Mouse (Mus musculus): ENCODE measurements around the gene Tbc1d10a.

The Tbc1d10a gene

GRCm38 (mm10) chr11:4217914-4218629 lies 31.5 kb downstream of the Tbc1d10a start, which contains the start of gene Castor1:
TSS of gene Castor1 (plus strand) at chr11:4218225.
- DNase-seq = peak; percentile 97

- DNase-seq = no peak
Observed at GRCm38 (mm10) chr11:4218637-4219036, 32.0 kb downstream of the Tbc1d10a start.

GRCm38 (mm10) chr11:4219317-4219751 lies 32.7 kb downstream of the Tbc1d10a start:
- peak; percentile 90 for DNase-seq

GRCm38 (mm10) chr11:4219908-4220307 lies 33.3 kb downstream of the Tbc1d10a start:
- DNase-seq = no peak

- peak; percentile 82 for DNase-seq
Observed at GRCm38 (mm10) chr11:4220443-4221400, 34.1 kb downstream of the Tbc1d10a start.

GRCm38 (mm10) chr11:4222046-4222950 lies 35.7 kb downstream of the Tbc1d10a start:
- DNase-seq = no peak

GRCm38 (mm10) chr11:4223393-4224188 lies 37.0 kb downstream of the Tbc1d10a start:
- no peak for DNase-seq

GRCm38 (mm10) chr11:4224223-4224622 lies 37.6 kb downstream of the Tbc1d10a start:
- no peak for DNase-seq

GRCm38 (mm10) chr11:4226569-4227325 lies 40.2 kb downstream of the Tbc1d10a start:
- no peak for DNase-seq

- no peak for DNase-seq
Observed at GRCm38 (mm10) chr11:4228463-4228862, 41.9 kb downstream of the Tbc1d10a start.

GRCm38 (mm10) chr11:4229841-4230240 lies 43.3 kb downstream of the Tbc1d10a start:
- no peak for DNase-seq

GRCm38 (mm10) chr11:4231435-4231834 lies 44.8 kb downstream of the Tbc1d10a start:
- no peak for DNase-seq

- DNase-seq = no peak
Observed at GRCm38 (mm10) chr11:4232644-4233043, 46.1 kb downstream of the Tbc1d10a start.

GRCm38 (mm10) chr11:4235052-4235655 lies 48.6 kb downstream of the Tbc1d10a start:
- DNase-seq = no peak

- no peak for DNase-seq
Observed at GRCm38 (mm10) chr11:4235665-4236545, 49.3 kb downstream of the Tbc1d10a start, which contains the start of gene Osm. TSS of gene Osm (plus strand) at chr11:4236420.

- no peak for DNase-seq
Observed at GRCm38 (mm10) chr11:4236546-4237067, 50.0 kb downstream of the Tbc1d10a start.

- DNase-seq = no peak
Observed at GRCm38 (mm10) chr11:4237389-4237912, 50.9 kb downstream of the Tbc1d10a start.

- DNase-seq = no peak
Observed at GRCm38 (mm10) chr11:4238167-4238566, 51.6 kb downstream of the Tbc1d10a start.

- no peak for DNase-seq
Observed at GRCm38 (mm10) chr11:4239691-4240090, 53.1 kb downstream of the Tbc1d10a start.
